Mouse (Mus musculus) myocyte (in vitro differentiated cells): Measurements from ENCODE around the gene Gm11214. TPM values are rescaled to one million over a fixed set of nuclear protein-coding genes. Genes with fewer than 3 reads are reported as not detected.

ENCODE experiments used
- H3K27me3 ChIP-seq: one replicate; pipeline ENCODE4 v1.6.1; 2011; ENCODE audit not compliant: control insufficient read depth, insufficient read depth, insufficient read length
- H3K36me3 ChIP-seq: one replicate; pipeline ENCODE4 v1.6.1; 2011; ENCODE audit not compliant: control insufficient read depth, insufficient read depth
- H3K4me2 ChIP-seq: one replicate; pipeline ENCODE4 v1.6.1; 2011; ENCODE audit warnings: low read depth, control low read depth
- H3K4me3 ChIP-seq: one replicate; pipeline ENCODE4 v1.5.1; 2011; ENCODE audit warnings: mild to moderate bottlenecking, control low read depth, moderate library complexity
- H3K79me2 ChIP-seq: one replicate; pipeline ENCODE4 v1.6.1; 2011; ENCODE audit not compliant: control insufficient read depth, insufficient read depth
- H3ac ChIP-seq: one replicate; pipeline ENCODE4 v1.6.1; 2011; ENCODE audit not compliant: control insufficient read depth, insufficient read length
- CEBPB ChIP-seq: IDR thresholded peaks from 2 replicates; pipeline ENCODE4 v1.6.1; 2011; ENCODE audit warnings: mild to moderate bottlenecking, moderate library complexity; ENCODE audit not compliant: poor library complexity, insufficient read depth, severe bottlenecking
- E2F4 ChIP-seq: IDR thresholded peaks from one replicate; pipeline ENCODE4 v1.6.1; 2011; ENCODE audit warnings: mild to moderate bottlenecking, control low read depth, moderate library complexity; ENCODE audit not compliant: insufficient read depth
- MAX ChIP-seq: IDR thresholded peaks from one replicate; pipeline ENCODE4 v1.6.1; 2011; ENCODE audit warnings: low read depth, mild to moderate bottlenecking, control low read depth
- MYOD1 ChIP-seq, 3 experiments: IDR thresholded peaks; one replicate each; pipeline ENCODE4 v1.6.1; 2011; ENCODE audit warnings: control low read depth in 2 of 3, low read depth in 2 of 3, mild to moderate bottlenecking in 2 of 3, moderate library complexity in 1 of 3; ENCODE audit not compliant: insufficient read length in 2 of 3, control insufficient read depth in 1 of 3
- MYOG ChIP-seq, 3 experiments: IDR thresholded peaks; one replicate each; pipeline ENCODE4 v1.6.1; 2011; ENCODE audit warnings: control low read depth in 2 of 3, low read depth in 2 of 3, mild to moderate bottlenecking in 2 of 3; ENCODE audit not compliant: insufficient read length in 2 of 3, control insufficient read depth in 1 of 3, insufficient read depth in 1 of 3
- POLR2A ChIP-seq: IDR thresholded peaks from one replicate; pipeline ENCODE4 v1.6.1; 2011; ENCODE audit warnings: low read depth, mild to moderate bottlenecking, control low read depth, moderate library complexity; ENCODE audit not compliant: insufficient read length
- POLR2AphosphoS2 ChIP-seq: IDR thresholded peaks from one replicate; pipeline ENCODE4 v1.6.1; 2011; ENCODE audit warnings: low read depth, control low read depth; ENCODE audit not compliant: insufficient read length
- REST ChIP-seq: IDR thresholded peaks from one replicate; pipeline ENCODE4 v1.6.1; 2011; ENCODE audit warnings: mild to moderate bottlenecking, control low read depth, moderate library complexity; ENCODE audit not compliant: insufficient read depth, insufficient read length
- SRF ChIP-seq: IDR thresholded peaks from one replicate; pipeline ENCODE4 v1.6.1; 2011; ENCODE audit warnings: low read depth; ENCODE audit not compliant: control insufficient read depth, insufficient read length
- TCF12 ChIP-seq: IDR thresholded peaks from one replicate; pipeline ENCODE4 v1.6.1; 2011; ENCODE audit warnings: mild to moderate bottlenecking, control low read depth; ENCODE audit not compliant: poor library complexity, insufficient read depth, severe bottlenecking
- TCF3 ChIP-seq: IDR thresholded peaks from one replicate; pipeline ENCODE4 v1.6.1; 2011; ENCODE audit warnings: low read depth, control low read depth; ENCODE audit not compliant: insufficient read length
- USF1 ChIP-seq: IDR thresholded peaks from one replicate; pipeline ENCODE4 v1.6.1; 2011; ENCODE audit warnings: low read depth, mild to moderate bottlenecking, control low read depth, moderate library complexity
- polyA plus RNA-seq: library from polyadenylated mRNA; unstranded; fragments of >200 nt; fragmentation: generic; extraction: Trizol; gene quantifications from one replicate; pipeline ENCODE4 v1.2.1, GENCODE M21; 2012; ENCODE audit warnings: missing spikeins

Gm11214 gene
- polyA plus RNA-seq, 1 experiment, result not detected

DNA sequence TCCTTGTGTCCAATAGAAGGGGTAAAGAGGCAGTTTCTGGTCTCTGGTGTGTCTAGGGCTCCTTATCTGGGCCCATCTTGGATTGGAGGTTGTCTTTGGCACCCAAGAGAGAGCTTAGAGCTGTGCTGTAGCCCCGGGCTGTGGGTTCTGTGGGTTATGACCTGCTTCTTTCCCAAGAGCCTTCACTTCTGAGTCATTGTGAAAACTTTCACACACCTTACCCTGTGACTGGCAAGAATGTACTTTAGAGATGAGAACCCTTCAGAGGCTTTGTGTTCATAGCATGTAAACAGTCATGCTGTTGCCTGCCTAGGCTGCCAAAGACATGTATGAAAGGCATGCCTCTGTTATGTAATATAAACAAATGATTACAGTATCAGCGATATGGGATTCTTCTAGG is 23.3 kb downstream of the Gm11214 start:
- Histone ChIP-seq H3K4me2 (no peak overlapping the region), H3K27me3 (no peaks in the 10 kb centered on the region), H3K79me2 (no peaks in the 10 kb centered on the region), H3K36me3 (no peaks in the 10 kb centered on the region), H3K4me3 (no peak overlapping the region), H3ac (no peak overlapping the region)
- TF ChIP-seq POLR2AphosphoS2 (no peak), REST (no peak), CEBPB (no peak), MAX (no peak), TCF3 (no peak), TCF12 (no peak), USF1 (no peak), MYOG (IDR thresholded peaks at IDR 0.05; ENCODE audit: control insufficient read depth in 1 of 3, insufficient read depth in 1 of 3, insufficient read length in 2 of 3, low read depth in 2 of 3) (no peak), MYOD1 (IDR thresholded peaks at IDR 0.05; ENCODE audit: control insufficient read depth in 1 of 3, insufficient read length in 2 of 3, low read depth in 2 of 3) (no peak), SRF (no peak), POLR2A (no peak), E2F4 (no peak)

DNA sequence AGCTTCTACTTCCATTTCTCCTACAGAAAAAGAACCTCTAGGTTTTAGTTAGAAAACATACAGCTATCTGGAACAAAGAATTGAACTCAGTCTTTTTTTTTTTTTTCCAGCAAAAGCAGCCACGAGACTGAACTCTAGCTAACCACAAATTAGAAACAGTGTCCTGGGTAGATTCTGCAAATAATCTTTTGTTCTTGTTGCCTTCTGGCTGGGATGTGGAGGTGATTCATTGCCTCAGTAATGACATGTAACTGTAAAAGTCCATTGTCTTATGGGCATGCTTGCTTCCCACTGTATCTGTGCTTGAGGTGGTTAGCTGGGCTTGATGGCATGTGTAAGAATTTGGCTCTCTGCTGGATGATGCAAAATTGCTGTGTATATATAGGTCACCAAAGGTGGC is 24.6 kb downstream of the Gm11214 start:
- no peaks in the 10 kb centered on the region for H3K79me2 ChIP-seq
- no peak overlapping the region for H3K4me2 ChIP-seq
- H3K36me3 ChIP-seq, result no peaks in the 10 kb centered on the region
- TF ChIP-seq MYOG (IDR thresholded peaks at IDR 0.05; ENCODE audit: control insufficient read depth in 1 of 3, insufficient read depth in 1 of 3, insufficient read length in 2 of 3, low read depth in 2 of 3) (no peak), MYOD1 (IDR thresholded peaks at IDR 0.05; ENCODE audit: control insufficient read depth in 1 of 3, insufficient read length in 2 of 3, low read depth in 2 of 3) (no peak)
- no peaks in the 10 kb centered on the region for H3K27me3 ChIP-seq
- H3K4me3 ChIP-seq, result no peak overlapping the region
- H3ac ChIP-seq, result no peak overlapping the region

DNA sequence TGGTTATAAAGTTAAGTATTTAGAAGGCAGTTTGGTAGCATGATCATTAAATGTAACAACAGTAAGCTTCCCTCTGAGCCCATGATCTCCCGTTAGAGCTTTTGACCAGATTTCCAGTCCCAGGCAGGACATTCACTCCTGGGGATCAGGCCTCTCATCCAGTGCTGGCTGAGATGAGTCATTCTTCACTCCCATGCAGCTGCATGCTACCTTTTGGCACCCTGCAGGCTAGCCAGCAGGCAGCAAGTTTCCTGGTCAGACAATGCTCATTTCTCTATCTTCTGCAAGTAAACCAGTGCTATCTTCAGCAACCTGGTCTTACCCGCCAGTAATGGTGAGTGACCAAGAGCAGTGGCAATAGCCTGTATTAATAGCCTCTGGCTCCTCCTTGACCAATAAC is 30.0 kb downstream of the Gm11214 start:
- Histone ChIP-seq H3ac (no peak overlapping the region), H3K4me2 (no peak overlapping the region), H3K27me3 (no peaks in the 10 kb centered on the region), H3K79me2 (no peaks in the 10 kb centered on the region), H3K36me3 (no peaks in the 10 kb centered on the region), H3K4me3 (no peak overlapping the region)
- TF ChIP-seq MYOG (IDR thresholded peaks at IDR 0.05; ENCODE audit: control insufficient read depth in 1 of 3, insufficient read depth in 1 of 3, insufficient read length in 2 of 3, low read depth in 2 of 3) (no peak), E2F4 (no peak)

DNA sequence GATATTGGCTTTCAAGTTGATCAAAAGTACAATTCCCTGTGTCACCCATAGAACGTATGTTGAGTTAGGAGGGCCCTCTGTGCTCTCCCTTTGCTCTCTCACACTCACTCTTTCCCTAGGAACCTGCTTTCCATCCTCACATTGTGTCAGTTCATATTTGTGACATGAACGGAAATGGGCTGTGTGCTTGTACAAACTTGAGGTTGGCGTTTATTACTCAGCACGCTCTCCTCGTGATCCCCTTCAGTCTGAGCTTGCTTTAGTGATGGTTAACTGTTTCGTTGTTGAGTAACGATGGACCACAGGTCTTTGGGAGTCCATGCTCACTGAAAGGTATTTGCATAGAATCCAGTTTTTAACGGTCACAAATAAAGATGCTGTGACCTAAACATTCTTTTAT is 36.1 kb downstream of the Gm11214 start:
- TF ChIP-seq USF1, result no peak
- TF ChIP-seq TCF3, result no peak
- Histone ChIP-seq H3K27me3 (no peaks in the 10 kb centered on the region), H3ac (no peak overlapping the region), H3K4me2 (no peak overlapping the region), H3K36me3 (no peaks in the 10 kb centered on the region), H3K4me3 (no peak overlapping the region), H3K79me2 (no peaks in the 10 kb centered on the region)

DNA sequence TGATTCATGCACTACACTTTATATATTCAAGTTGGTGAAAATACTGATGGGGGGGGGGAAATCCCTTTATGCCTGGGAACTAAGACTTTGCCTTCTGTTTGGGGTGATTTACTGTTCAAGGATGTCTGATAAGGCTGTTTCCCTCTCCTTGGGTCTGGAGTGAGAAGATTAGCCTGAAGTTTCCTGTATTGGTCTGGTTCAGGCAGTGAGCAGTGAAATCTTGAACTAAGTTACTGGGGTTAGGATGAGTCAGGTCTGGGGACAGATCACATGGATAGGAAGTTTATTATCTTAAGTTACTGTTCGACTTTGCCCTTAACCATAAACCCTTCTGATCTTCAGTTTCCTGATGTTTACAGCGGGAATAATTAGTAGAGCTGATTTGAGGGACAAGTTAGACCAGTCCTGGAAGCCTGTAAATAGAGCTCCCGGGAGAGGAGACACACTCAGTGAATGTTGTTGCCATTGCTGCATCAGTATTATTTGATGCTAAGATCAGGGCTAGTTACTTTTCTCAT is 37.6 kb downstream of the Gm11214 start:
- Histone ChIP-seq H3K27me3 (no peaks in the 10 kb centered on the region), H3ac (no peak overlapping the region), H3K79me2 (no peaks in the 10 kb centered on the region), H3K36me3 (no peaks in the 10 kb centered on the region), H3K4me3 (no peak overlapping the region), H3K4me2 (no peak overlapping the region)
- TF ChIP-seq SRF, result no peak
- TF ChIP-seq TCF3, result no peak
- no peak for TF ChIP-seq MYOD1 (IDR thresholded peaks at IDR 0.05; ENCODE audit: control insufficient read depth in 1 of 3, insufficient read length in 2 of 3, low read depth in 2 of 3)

DNA sequence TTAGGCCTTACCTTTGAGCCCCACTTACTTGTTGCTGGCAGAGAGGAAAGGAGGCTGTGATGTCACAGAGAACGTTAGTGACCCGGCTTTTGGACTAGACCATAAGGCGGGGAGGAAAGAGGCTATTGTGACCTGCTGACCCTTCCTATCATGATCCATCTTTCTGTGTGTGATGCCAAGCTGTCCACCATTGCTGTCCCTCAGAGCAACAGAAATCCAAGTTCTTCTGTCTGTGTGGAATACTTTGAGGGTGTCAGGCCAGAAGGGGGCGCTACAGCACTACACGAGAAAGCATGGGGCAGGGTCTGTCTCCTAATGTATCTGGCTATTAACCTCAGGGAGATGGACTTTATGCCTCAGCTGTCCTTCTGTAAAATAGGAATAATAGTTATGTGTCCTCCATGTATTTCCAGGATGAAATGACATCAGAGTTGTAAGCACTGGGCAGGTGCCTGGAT is 40.8 kb downstream of the Gm11214 start, which contains the start of gene Tex48:
Tex48 (minus strand) TSS at position 51 of the 458 bp plus-strand sequence.
- Histone ChIP-seq H3K4me2 (no peak within 1 kb of the TSS), H3K4me3 (no peak within 1 kb of the TSS), H3K36me3 (no peaks in the 10 kb centered on the region), H3K27me3 (no peaks in the 10 kb centered on the region), H3K79me2 (no peaks in the 10 kb centered on the region), H3ac (no peak within 1 kb of the TSS)
- TF ChIP-seq POLR2A (no peak), E2F4 (no peak), MAX (no peak), REST (no peak), POLR2AphosphoS2 (no peak)
